Mouse (Mus musculus): ENCODE measurements around the gene Tek. TPM values are rescaled to one million over a fixed set of nuclear protein-coding genes. Genes with fewer than 3 reads are reported as not detected.

Tek gene
- polyA plus RNA-seq, 1 experiment: 1.8 TPM

DNA sequence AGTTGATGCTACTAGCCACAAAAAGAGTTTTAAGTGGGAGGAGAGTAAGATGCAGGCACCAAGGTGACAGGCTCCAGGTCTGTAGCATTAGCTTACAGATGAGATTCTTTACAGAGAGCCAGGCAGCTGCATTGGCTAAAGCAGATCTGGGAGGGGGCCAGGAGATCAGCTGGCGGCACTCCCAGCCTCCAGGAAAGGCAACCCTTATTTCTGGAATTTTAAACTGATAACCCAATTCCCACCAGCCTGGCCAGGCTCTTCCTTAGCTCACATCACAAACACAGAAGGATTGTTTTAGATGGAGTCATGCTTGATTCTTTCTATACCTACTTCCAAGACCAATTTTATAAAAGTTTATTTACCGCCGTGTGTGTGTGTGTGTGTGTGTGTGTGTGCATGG, 6.7 kb downstream of the Tek start:
- Histone ChIP-seq H3K4me1 (replicated peaks; ENCODE audit: control insufficient read depth, insufficient read depth, low read length) (no peaks in the 10 kb centered on the region), H3K36me3 (ENCODE audit: control insufficient read depth, insufficient read depth, low read length) (no peaks in the 10 kb centered on the region), H3K4me3 (ENCODE audit: control insufficient read depth, insufficient read depth, low read length) (no peak overlapping the region), H3K27me3 (ENCODE audit: control insufficient read depth, insufficient read depth, low read length) (no peaks in the 10 kb centered on the region), H3K27ac (ENCODE audit: control insufficient read depth, insufficient read depth, low read length) (no peak overlapping the region)
- TF ChIP-seq POLR2A (IDR thresholded peaks at IDR 0.05; ENCODE audit: control insufficient read depth, extremely low read depth, insufficient read depth, low read length, poor library complexity): no peak
- no peak for TF ChIP-seq CTCF (IDR thresholded peaks at IDR 0.05; ENCODE audit: borderline replicate concordance, control insufficient read depth, extremely low read depth, insufficient read depth, low read length, poor library complexity)
- WGBS: 89% methylated on average over 3 of the region's 3 CpGs
- DNase-seq: no peak

- no peak overlapping the region for H3K4me3 ChIP-seq (ENCODE audit: control insufficient read depth, insufficient read depth, low read length)
- no peak overlapping the region for H3K27ac ChIP-seq (ENCODE audit: control insufficient read depth, insufficient read depth, low read length)
- WGBS: 91% methylated on average over 7 of the region's 7 CpGs
- TF ChIP-seq POLR2A (IDR thresholded peaks at IDR 0.05; ENCODE audit: control insufficient read depth, extremely low read depth, insufficient read depth, low read length, poor library complexity) (no peak), CTCF (IDR thresholded peaks at IDR 0.05; ENCODE audit: borderline replicate concordance, control insufficient read depth, extremely low read depth, insufficient read depth, low read length, poor library complexity) (no peak)
- H3K36me3 ChIP-seq (ENCODE audit: control insufficient read depth, insufficient read depth, low read length): no peaks in the 10 kb centered on the region
- no peak for DNase-seq
- H3K4me1 ChIP-seq (replicated peaks; ENCODE audit: control insufficient read depth, insufficient read depth, low read length): no peaks in the 10 kb centered on the region
- no peaks in the 10 kb centered on the region for H3K27me3 ChIP-seq (ENCODE audit: control insufficient read depth, insufficient read depth, low read length)
Observed at GRCm38 (mm10) chr4:94746387-94746811, 7.3 kb downstream of the Tek start.

GRCm38 (mm10) chr4:94747338-94747737, 8.2 kb downstream of the Tek start:
- DNase-seq: no peak
- no peak for TF ChIP-seq POLR2A (IDR thresholded peaks at IDR 0.05; ENCODE audit: control insufficient read depth, extremely low read depth, insufficient read depth, low read length, poor library complexity)
- no peak for TF ChIP-seq CTCF (IDR thresholded peaks at IDR 0.05; ENCODE audit: borderline replicate concordance, control insufficient read depth, extremely low read depth, insufficient read depth, low read length, poor library complexity)
- Histone ChIP-seq H3K4me3 (ENCODE audit: control insufficient read depth, insufficient read depth, low read length) (no peak overlapping the region), H3K27ac (ENCODE audit: control insufficient read depth, insufficient read depth, low read length) (no peak overlapping the region), H3K4me1 (replicated peaks; ENCODE audit: control insufficient read depth, insufficient read depth, low read length) (no peaks in the 10 kb centered on the region), H3K27me3 (ENCODE audit: control insufficient read depth, insufficient read depth, low read length) (no peaks in the 10 kb centered on the region), H3K36me3 (ENCODE audit: control insufficient read depth, insufficient read depth, low read length) (no peaks in the 10 kb centered on the region)
- 96% methylated on average over 3 of the region's 3 CpGs for WGBS

DNA sequence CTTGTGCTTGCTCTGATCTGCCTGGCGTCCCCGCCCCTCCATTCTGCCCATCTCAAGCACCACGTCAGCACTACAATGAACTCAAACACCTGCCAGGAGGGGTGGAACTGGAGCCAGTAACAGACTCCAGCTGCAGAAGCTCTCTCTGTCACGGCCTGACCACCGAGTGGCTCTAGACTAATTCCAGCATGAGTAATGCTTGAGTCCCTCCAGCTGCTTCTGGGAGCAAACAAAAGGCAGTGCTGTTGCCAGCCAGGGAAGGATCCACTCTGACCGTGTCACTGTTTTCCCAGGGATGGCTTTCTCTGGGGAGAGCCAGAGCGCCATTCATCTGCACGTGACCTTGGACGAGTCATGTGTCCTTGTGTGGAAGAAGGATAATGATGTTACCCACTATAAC, 13.4 kb downstream of the Tek start:
- no peak for DNase-seq
- Histone ChIP-seq H3K36me3 (ENCODE audit: control insufficient read depth, insufficient read depth, low read length) (no peaks in the 10 kb centered on the region), H3K4me1 (replicated peaks; ENCODE audit: control insufficient read depth, insufficient read depth, low read length) (no peaks in the 10 kb centered on the region), H3K27ac (ENCODE audit: control insufficient read depth, insufficient read depth, low read length) (no peak overlapping the region), H3K4me3 (ENCODE audit: control insufficient read depth, insufficient read depth, low read length) (no peak overlapping the region), H3K27me3 (ENCODE audit: control insufficient read depth, insufficient read depth, low read length) (no peaks in the 10 kb centered on the region)
- 84% methylated on average over 9 of the region's 9 CpGs for WGBS
- TF ChIP-seq POLR2A (IDR thresholded peaks at IDR 0.05; ENCODE audit: control insufficient read depth, extremely low read depth, insufficient read depth, low read length, poor library complexity): no peak
- no peak for TF ChIP-seq CTCF (IDR thresholded peaks at IDR 0.05; ENCODE audit: borderline replicate concordance, control insufficient read depth, extremely low read depth, insufficient read depth, low read length, poor library complexity)

DNA sequence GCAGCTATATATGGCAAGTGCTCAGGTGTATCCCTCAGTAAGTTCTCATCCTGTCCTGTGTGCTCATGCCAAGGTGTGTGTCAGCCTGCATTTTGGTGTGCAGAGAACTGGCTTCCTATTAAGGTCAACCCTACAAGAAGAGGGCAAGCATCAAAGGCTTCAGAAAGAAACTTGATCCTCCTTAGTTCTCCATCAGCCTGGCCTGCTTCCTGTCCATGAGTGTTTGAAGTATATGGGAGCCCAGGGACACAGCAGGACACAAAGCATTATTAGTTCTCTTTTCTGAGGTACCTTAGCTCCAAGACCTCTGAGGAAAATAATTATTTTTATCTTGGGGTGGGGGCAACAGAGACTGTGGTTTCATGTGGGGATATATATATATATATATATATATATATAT, 26.1 kb downstream of the Tek start:
- H3K4me1 ChIP-seq (replicated peaks; ENCODE audit: control insufficient read depth, insufficient read depth, low read length): no peaks in the 10 kb centered on the region
- TF ChIP-seq CTCF (IDR thresholded peaks at IDR 0.05; ENCODE audit: borderline replicate concordance, control insufficient read depth, extremely low read depth, insufficient read depth, low read length, poor library complexity) (no peak), POLR2A (IDR thresholded peaks at IDR 0.05; ENCODE audit: control insufficient read depth, extremely low read depth, insufficient read depth, low read length, poor library complexity) (no peak)
- no peaks in the 10 kb centered on the region for H3K27me3 ChIP-seq (ENCODE audit: control insufficient read depth, insufficient read depth, low read length)
- H3K36me3 ChIP-seq (ENCODE audit: control insufficient read depth, insufficient read depth, low read length): no peaks in the 10 kb centered on the region
- DNase-seq: no peak
- no peak overlapping the region for H3K27ac ChIP-seq (ENCODE audit: control insufficient read depth, insufficient read depth, low read length)
- no peak overlapping the region for H3K4me3 ChIP-seq (ENCODE audit: control insufficient read depth, insufficient read depth, low read length)

DNA sequence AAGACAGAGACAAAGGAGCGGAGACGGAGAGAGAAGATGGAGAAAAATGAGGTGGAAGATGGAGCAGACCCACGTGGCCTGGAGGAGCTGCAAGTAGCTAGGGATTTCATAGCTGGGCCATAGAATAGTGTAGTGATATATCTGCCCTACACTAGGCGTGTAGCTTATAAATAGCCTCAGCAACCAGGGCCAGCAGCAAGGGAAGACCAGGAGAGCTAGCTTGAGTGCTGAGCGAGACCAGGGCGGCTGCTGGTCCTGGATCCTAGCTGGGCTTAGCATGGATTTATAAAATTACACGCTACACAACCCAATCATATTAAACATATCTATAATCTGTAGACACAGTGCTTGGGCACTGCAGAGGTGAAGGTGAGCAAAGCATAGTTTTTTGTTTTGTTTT, 27.1 kb downstream of the Tek start:
- WGBS: 91% methylated on average over 7 of the region's 7 CpGs
- H3K27me3 ChIP-seq (ENCODE audit: control insufficient read depth, insufficient read depth, low read length): no peaks in the 10 kb centered on the region

GRCm38 (mm10) chr4:94768624-94769023, 29.5 kb downstream of the Tek start:
- Histone ChIP-seq H3K4me3 (ENCODE audit: control insufficient read depth, insufficient read depth, low read length) (no peak overlapping the region), H3K27ac (ENCODE audit: control insufficient read depth, insufficient read depth, low read length) (no peak overlapping the region), H3K4me1 (replicated peaks; ENCODE audit: control insufficient read depth, insufficient read depth, low read length) (no peaks in the 10 kb centered on the region), H3K27me3 (ENCODE audit: control insufficient read depth, insufficient read depth, low read length) (no peaks in the 10 kb centered on the region), H3K36me3 (ENCODE audit: control insufficient read depth, insufficient read depth, low read length) (no peaks in the 10 kb centered on the region)
- TF ChIP-seq POLR2A (IDR thresholded peaks at IDR 0.05; ENCODE audit: control insufficient read depth, extremely low read depth, insufficient read depth, low read length, poor library complexity): no peak
- no peak for TF ChIP-seq CTCF (IDR thresholded peaks at IDR 0.05; ENCODE audit: borderline replicate concordance, control insufficient read depth, extremely low read depth, insufficient read depth, low read length, poor library complexity)
- no peak for DNase-seq
- 30% methylated on average over 3 of the region's 3 CpGs for WGBS

More for the DNA sequence above, 27.1 kb downstream of the Tek start:
- DNase-seq: no peak
- Histone ChIP-seq H3K36me3 (ENCODE audit: control insufficient read depth, insufficient read depth, low read length) (no peaks in the 10 kb centered on the region), H3K4me3 (ENCODE audit: control insufficient read depth, insufficient read depth, low read length) (no peak overlapping the region), H3K27ac (ENCODE audit: control insufficient read depth, insufficient read depth, low read length) (no peak overlapping the region), H3K4me1 (replicated peaks; ENCODE audit: control insufficient read depth, insufficient read depth, low read length) (no peaks in the 10 kb centered on the region)
- no peak for TF ChIP-seq CTCF (IDR thresholded peaks at IDR 0.05; ENCODE audit: borderline replicate concordance, control insufficient read depth, extremely low read depth, insufficient read depth, low read length, poor library complexity)
- TF ChIP-seq POLR2A (IDR thresholded peaks at IDR 0.05; ENCODE audit: control insufficient read depth, extremely low read depth, insufficient read depth, low read length, poor library complexity): no peak

Data from thymus, adult 2 months (tissue).